Mouse (Mus musculus) ovary, postnatal 36 days (tissue): ENCODE measurements at regions not wholly inside any gene's neighbourhood (a gene's known extent, or its start where the extent isn't known, plus 50 kb on each side); places are given as distances from the start of the nearest gene placed in this dataset.

Source experiments
- DNase-seq: peaks from one replicate; pipeline ENCODE4 v3.0.0; 2022; ENCODE audit warnings: low spot score, mixed read lengths

DNA sequence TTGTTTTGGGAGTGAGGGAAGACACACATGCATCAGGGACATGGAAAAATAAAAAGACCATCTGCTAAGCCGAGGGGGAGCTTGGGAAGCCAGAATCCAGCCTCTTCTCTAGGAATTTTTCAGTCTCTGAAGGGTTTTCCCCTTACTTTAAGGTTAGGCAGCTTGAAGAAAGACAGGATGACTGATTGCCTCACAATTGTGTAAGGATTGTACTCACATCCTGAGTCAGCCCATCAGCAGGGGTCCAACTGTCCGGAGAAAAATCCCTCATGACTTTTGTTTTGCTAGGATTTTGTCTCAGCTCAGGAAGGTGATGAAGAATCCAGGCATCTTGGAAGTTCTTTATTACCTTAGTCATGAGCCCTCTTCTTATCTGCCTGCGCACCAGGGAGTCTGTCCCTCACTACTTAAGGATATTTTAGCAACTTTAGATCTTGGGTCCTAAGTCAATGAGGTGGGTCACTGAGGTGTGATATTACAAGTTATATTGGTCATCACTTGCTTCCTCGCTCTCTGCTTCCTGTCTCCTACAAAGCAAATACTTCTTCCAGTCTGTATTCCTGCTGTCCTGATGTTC lies 65.8 kb upstream of the Bmp2k start:
- no peak for DNase-seq

DNA sequence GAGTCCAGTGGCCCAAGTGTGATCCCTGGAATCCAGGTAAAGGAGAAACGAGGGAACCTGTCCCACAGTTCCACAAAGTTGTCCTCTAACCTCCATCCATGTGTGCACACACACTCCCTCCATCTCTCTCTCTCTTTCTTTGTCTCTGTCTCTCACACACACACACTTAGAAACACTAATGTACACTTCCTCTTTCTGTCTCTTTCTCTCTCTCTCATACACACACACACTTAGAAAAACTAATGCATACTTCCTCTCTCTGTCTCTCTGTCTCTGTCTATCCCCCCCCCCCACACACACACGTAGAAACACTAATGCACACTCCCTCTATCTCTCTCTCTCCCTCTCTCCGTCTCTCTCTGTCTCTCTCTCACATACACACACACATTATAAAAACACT lies 61.2 kb upstream of the Bmp2k start:
- no peak for DNase-seq

DNA sequence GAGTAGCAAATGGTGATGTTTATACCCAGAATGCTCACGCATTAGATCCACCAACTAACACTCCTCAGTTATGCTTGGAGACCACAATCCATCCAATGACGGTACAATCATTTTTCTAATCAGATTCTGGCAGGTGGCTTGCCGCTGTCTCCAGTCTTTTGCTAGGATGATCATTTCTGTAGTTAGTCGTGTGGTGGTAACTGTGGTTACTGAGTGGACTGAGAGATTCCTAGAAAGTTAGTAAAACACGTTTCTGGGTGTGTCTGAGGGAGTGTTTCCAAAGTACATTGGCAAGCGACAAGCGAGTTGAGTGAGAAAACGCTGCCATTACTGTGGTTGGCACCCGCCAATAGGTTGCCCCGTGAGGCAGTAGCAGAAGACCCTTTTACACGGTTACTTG lies 58.8 kb upstream of the Bmp2k start:
- no peak for DNase-seq

DNA sequence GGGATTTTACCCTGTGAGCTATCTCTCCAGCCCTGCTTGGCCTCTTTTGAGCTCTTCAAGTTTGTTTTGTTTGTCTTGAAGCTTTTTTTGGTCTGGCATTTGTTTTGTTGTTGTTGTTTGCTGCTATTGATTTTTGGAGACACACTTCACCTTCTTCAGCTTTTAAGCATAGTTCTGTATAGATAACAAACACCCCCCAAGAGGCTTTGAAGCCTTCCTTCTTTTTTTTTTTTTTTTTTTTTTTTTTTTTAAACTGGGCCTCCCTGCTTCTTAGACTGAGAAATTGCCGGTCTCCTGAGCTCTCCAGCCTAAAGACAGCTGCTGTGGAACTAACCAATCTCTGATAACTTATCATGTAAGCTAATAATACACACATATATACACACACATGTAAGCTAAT lies 58.2 kb upstream of the Bmp2k start:
- no peak for DNase-seq

GRCm38 (mm10) chr5:96940170-96941086 lies 57.1 kb upstream of the Bmp2k start:
- DNase-seq = no peak

- no peak for DNase-seq
These were observed 56.4 kb upstream of the Bmp2k start for GRCm38 (mm10) chr5:96941087-96941468.

DNA sequence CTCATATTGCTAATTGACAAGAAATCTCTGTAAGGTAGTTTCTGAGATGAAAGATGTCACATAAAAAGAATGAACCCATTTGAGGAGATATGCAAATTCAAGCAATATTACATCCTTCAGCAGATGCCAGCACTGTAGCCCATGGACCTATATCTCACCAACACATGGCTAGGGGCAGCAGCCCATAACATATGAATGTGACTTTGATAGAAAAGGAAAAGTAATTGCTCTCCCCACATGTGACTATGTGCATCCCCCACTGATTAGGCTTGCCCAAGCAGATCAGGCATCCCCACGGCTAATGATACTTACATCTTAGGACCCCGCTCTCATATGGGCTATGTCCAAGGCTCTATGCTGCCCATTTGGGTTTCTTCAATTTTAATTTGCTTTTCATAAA lies 56.0 kb upstream of the Bmp2k start:
- no peak for DNase-seq
